Mouse (Mus musculus) forebrain, embryonic 14.5 days (tissue): ENCODE data around the gene Camkmt. TPM values are rescaled to one million over a fixed set of nuclear protein-coding genes. Genes with fewer than 3 reads are reported as not detected.
A peak's percentile ranks its signal among the peaks of the same experiment; 100 is the strongest.

ENCODE experiments used
- ATAC-seq: fragments of 200-750 bp; cut with Nextera tagmentation; 2 replicates; pipeline ENCODE4 v1.8.0; 2017; ENCODE audit warnings: mild to moderate bottlenecking, moderate library complexity
- DNase-seq: peaks from one replicate; pipeline ENCODE4 v3.0.0-alpha.2; 2015; ENCODE audit warnings: low spot score
- H3K27ac ChIP-seq: fragments of 300-500 bp; sonication (generic); 2 replicates; pipeline ENCODE4 v1.5.1; 2014; ENCODE audit warnings: low read depth, mild to moderate bottlenecking, control low read depth, low read length, moderate library complexity
- H3K27me3 ChIP-seq: fragments of 300-500 bp; sonication (generic); replicated peaks from 2 replicates; pipeline ENCODE4 v1.6.1; 2014; ENCODE audit warnings: low read length, control low read depth, mixed read lengths; ENCODE audit not compliant: control insufficient read depth, insufficient read depth
- H3K36me3 ChIP-seq: fragments of 300-500 bp; sonication (generic); 2 replicates; pipeline ENCODE4 v1.6.1; 2014; ENCODE audit warnings: low read length, control low read depth; ENCODE audit not compliant: control insufficient read depth, insufficient read depth
- H3K4me1 ChIP-seq: fragments of 300-500 bp; sonication (generic); 2 replicates; pipeline ENCODE4 v1.6.1; 2014; ENCODE audit warnings: antibody characterized with exemption, low read length, control low read depth; ENCODE audit not compliant: control insufficient read depth, insufficient read depth
- H3K4me2 ChIP-seq: fragments of 300-500 bp; sonication (generic); 2 replicates; pipeline ENCODE4 v1.6.1; 2014; ENCODE audit warnings: mild to moderate bottlenecking, control low read depth, low read length
- H3K4me3 ChIP-seq: fragments of 300-500 bp; sonication (generic); 2 replicates; pipeline ENCODE4 v1.5.1; 2014; ENCODE audit warnings: low read depth, low read length, control low read depth
- H3K9ac ChIP-seq: fragments of 300-500 bp; sonication (generic); 2 replicates; pipeline ENCODE4 v1.6.1; 2014; ENCODE audit warnings: mild to moderate bottlenecking, low read length, control low read depth, moderate library complexity
- H3K9me3 ChIP-seq: fragments of 300-500 bp; sonication (generic); replicated peaks from 2 replicates; pipeline ENCODE4 v1.6.1; 2016; ENCODE audit warnings: low read length, control low read depth, mixed read lengths; ENCODE audit not compliant: control insufficient read depth
- WGBS: fragments of 180-500 bp; shearing (Covaris S2); extraction: QIAGEN DNeasy Blood & Tissue Kit; methylation state at CpG from one replicate; pipeline ENCODE4 v1.1.7; 2014; 5-methylcytosine and 5-hydroxymethylcytosine counted together
- polyA plus RNA-seq: library from polyadenylated mRNA; unstranded; fragments of >200 nt; fragmentation: Nextera tagmentation; extraction: Ambion mirVana; gene quantifications from 2 replicates; pipeline ENCODE4 v1.2.1, GENCODE M21; 2014

The Camkmt gene
- polyA plus RNA-seq, 1 experiment from 2014 or later: 15.9 TPM

DNA sequence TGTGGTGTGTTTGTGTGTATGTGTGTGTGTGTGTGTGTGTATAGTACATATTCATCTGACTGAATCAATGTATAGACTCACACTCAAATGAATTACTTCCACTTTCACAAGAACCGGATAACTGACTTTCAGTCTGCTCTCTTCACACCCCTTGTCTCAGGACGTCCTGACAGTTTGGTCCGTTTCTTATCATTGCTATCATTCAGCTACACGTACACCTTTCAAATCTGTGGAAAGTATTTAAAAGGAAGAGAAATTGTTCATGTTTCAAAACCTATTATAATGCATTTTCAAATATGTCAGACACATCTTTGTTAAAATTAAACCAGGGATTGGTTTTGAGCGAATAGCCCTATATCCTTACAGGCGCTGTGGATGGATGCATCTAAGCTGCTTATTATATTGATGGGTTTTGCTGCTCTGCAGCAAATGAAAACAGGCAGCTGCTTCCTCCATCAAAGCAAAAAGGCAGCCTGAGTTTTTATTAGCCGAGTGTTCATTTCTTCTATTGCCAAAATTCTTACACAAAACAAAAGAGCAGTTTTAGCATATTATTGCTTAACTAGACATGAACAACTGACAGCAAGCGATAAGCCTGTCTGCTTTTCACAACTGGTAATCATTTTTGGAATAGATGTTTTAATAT, 291.3 kb downstream of the Camkmt start:
- H3K4me3 ChIP-seq: no peak overlapping the region
- no peaks in the 10 kb centered on the region for H3K9me3 ChIP-seq
- no peak overlapping the region for H3K4me2 ChIP-seq
- DNase-seq (no peak), ATAC-seq (no peak)
- WGBS: 76% methylated on average over 8 of the region's 8 CpGs
- no peaks in the 10 kb centered on the region for H3K27me3 ChIP-seq
- H3K9ac ChIP-seq: no peak overlapping the region
- H3K27ac ChIP-seq: no peak overlapping the region
- no peaks in the 10 kb centered on the region for H3K36me3 ChIP-seq
- H3K4me1 ChIP-seq: no peaks in the 10 kb centered on the region

DNA sequence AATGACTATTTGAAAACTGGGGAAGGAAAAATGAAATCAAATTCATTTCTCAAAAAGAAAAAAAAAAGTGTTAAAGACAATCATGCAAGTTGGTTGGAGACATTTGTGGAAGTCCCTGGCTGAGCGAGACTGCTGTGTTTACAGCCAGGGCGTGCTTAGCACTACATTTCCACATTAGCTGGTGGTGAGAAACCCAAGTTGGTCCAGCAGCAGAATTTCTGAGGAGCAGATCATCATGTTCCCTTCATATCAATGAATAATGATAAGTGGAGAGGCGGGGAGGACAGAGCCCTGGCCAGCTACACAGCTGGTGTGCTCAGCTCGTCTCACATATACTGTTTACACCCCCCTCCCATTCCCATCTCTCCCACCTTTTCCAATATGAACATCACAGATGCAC, 292.0 kb downstream of the Camkmt start:
- H3K27ac ChIP-seq: no peak overlapping the region
- H3K4me1 ChIP-seq: no peaks in the 10 kb centered on the region
- no peak overlapping the region for H3K9ac ChIP-seq
- no peaks in the 10 kb centered on the region for H3K36me3 ChIP-seq
- no peak overlapping the region for H3K4me3 ChIP-seq
- WGBS: 72% methylated on average over 4 of the region's 4 CpGs
- no peak for DNase-seq
- no peak overlapping the region for H3K4me2 ChIP-seq
- no peaks in the 10 kb centered on the region for H3K9me3 ChIP-seq
- no peaks in the 10 kb centered on the region for H3K27me3 ChIP-seq
- ATAC-seq: no peak

DNA sequence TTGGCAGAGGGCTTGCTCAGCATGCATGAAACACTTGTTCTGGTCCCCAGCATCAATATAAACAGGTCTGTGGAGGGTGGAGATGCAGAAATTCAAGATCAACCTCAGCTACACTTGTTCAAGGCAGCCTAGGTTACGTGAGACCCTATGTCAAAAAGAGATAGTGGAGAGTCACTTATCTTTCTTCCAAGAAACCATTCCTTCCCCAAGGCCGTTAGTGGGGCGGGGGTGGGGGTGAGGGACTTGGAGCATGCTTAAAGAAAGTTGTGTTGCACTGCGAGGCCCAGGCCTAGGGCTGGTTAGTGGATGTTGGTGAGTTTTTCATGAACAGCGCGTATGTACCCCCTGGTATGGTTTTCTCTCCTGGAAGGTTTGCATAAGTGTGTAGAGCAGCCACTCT, 292.6 kb downstream of the Camkmt start:
- 86% methylated on average over 6 of the region's 6 CpGs for WGBS
- no peak for ATAC-seq

DNA sequence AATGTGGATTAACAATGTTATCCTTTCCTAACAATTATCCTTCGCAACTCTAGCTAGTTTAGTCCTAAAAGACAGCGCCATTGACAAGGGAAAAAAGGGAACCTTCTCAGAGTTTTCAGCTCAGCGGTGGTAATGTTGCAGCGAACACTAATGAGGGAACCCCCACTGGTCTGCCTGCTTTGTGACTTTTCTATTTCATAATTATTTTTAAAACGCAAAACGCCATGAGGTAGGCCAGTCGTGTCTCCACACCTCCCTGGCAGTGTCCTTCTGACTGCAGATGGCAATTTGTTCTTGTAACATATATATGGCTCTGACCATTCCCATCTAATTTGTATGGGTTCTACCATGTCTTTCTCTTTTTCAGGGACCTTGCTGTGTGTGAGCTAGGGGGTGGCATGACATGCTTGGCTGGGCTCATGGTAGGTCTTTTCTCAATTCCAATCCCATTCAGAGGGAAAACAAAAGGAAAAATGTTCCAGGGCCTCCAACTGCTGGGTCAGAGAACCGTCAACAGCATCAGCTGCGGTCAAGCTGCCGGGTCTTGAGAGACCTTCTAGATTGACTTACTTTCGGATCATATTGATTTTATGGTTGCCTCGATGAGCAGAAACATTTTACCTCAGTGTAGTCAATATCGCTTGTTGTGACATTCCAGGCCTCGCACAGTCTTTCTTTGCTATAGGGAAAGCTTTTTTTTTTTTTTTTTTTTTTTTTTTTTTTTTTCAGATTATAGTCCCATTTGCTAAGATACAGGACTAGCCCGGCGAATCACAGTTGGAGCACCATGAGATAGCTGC, 302.9 kb downstream of the Camkmt start:
- WGBS: 4% methylated on average over 16 of the region's 16 CpGs
- DNase-seq (peak; percentile 62), ATAC-seq (peak; percentile 33)
- Histone ChIP-seq H3K27ac (peak overlapping the region; percentile 66), H3K9me3 (no peaks in the 10 kb centered on the region), H3K36me3 (no peaks in the 10 kb centered on the region), H3K9ac (no peak overlapping the region), H3K4me3 (no peak overlapping the region), H3K27me3 (no peaks in the 10 kb centered on the region), H3K4me2 (peak overlapping the region; percentile 42), H3K4me1 (peaks cover 30% of the 10 kb centered on the region)

More for the DNA sequence above, 292.6 kb downstream of the Camkmt start:
- H3K27me3 ChIP-seq: no peaks in the 10 kb centered on the region
- no peaks in the 10 kb centered on the region for H3K36me3 ChIP-seq
- DNase-seq: no peak
- no peak overlapping the region for H3K27ac ChIP-seq
- no peak overlapping the region for H3K9ac ChIP-seq
- H3K4me1 ChIP-seq: no peaks in the 10 kb centered on the region
- H3K4me2 ChIP-seq: no peak overlapping the region
- H3K9me3 ChIP-seq: no peaks in the 10 kb centered on the region
- no peak overlapping the region for H3K4me3 ChIP-seq

GRCm38 (mm10) chr17:85393891-85394321, 303.6 kb downstream of the Camkmt start:
- Histone ChIP-seq H3K27ac (peak overlapping the region; percentile 65), H3K4me1 (peaks cover 30% of the 10 kb centered on the region), H3K27me3 (no peaks in the 10 kb centered on the region), H3K9ac (0 out of 2 replicates have a peak overlapping the region, but pooled peaks have one; percentile 33), H3K4me3 (no peak overlapping the region), H3K9me3 (no peaks in the 10 kb centered on the region), H3K36me3 (no peaks in the 10 kb centered on the region), H3K4me2 (peak overlapping the region; percentile 42)
- peak; percentile 73 for ATAC-seq
- DNase-seq: peak; percentile 82
- 8% methylated on average over 7 of the region's 7 CpGs for WGBS

DNA sequence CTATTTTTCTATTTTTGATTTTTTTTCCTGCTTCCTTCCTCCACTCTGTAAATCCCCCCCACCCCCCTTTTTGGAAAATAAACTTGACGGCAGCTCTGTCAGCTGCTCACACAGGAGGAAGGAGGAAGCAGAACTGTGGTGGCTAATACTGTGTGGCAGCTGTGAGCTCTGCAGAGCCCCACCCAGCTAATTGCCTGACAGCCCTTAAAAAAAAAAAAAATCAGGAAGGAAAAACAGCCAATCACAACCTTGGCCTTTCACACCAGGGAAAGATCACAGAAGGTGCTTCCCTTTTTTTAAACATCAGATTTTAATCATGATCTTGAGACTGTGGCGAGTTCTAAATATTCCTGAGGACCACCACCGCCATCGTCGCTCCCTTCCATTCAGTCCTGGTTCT, 305.1 kb downstream of the Camkmt start:
- no peak overlapping the region for H3K27ac ChIP-seq
- no peaks in the 10 kb centered on the region for H3K36me3 ChIP-seq
- DNase-seq (peak; percentile 72), ATAC-seq (peak; percentile 64)
- WGBS: 32% methylated on average over 5 of the region's 5 CpGs
- peaks cover 30% of the 10 kb centered on the region for H3K4me1 ChIP-seq
- H3K9me3 ChIP-seq: no peaks in the 10 kb centered on the region
- no peak overlapping the region for H3K4me3 ChIP-seq
- H3K9ac ChIP-seq: no peak overlapping the region
- H3K4me2 ChIP-seq: peak overlapping the region; percentile 42; the same call in 1 of the 2 replicates
- no peaks in the 10 kb centered on the region; the same call in 1 of the 2 replicates for H3K27me3 ChIP-seq

GRCm38 (mm10) chr17:85400751-85401150, 310.4 kb downstream of the Camkmt start:
- Histone ChIP-seq H3K27ac (no peak overlapping the region), H3K27me3 (peaks cover 3% of the 10 kb centered on the region; the same call in 1 of the 2 replicates), H3K9me3 (no peaks in the 10 kb centered on the region), H3K9ac (no peak overlapping the region), H3K4me1 (peaks cover 10% of the 10 kb centered on the region), H3K36me3 (no peaks in the 10 kb centered on the region), H3K4me3 (no peak overlapping the region), H3K4me2 (no peak overlapping the region)
- WGBS: 47% methylated on average over 4 of the region's 4 CpGs
- no peak for DNase-seq
- no peak for ATAC-seq

- WGBS: 74% methylated on average over 5 of the region's 5 CpGs
- Histone ChIP-seq H3K4me3 (no peak overlapping the region), H3K4me2 (no peak overlapping the region), H3K27ac (no peak overlapping the region), H3K9me3 (no peaks in the 10 kb centered on the region), H3K4me1 (peaks cover 3% of the 10 kb centered on the region), H3K36me3 (no peaks in the 10 kb centered on the region), H3K27me3 (0 out of 2 replicates have a peak, but pooled peaks cover 3% of the 10 kb centered on the region), H3K9ac (no peak overlapping the region)
- DNase-seq (no peak), ATAC-seq (no peak)
Measured at GRCm38 (mm10) chr17:85405161-85405560, 314.8 kb downstream of the Camkmt start.

DNA sequence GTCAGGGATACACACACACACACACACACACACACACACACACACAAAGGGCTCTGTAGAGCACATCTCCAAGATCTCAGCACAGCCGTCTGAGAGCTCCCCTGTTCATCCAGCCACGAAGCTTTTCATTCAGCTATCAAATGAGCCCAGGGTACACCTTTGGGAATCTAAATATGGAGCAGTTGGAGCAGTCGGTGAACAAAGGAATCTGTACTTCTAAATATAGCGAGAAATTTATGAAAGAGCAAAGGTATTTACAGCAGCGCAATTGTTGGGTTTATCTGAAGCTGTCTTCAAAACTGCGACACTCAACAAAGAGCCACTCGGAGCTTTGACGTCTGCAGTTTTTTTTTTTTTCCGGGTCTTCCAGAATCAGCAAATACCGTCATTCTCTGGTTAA, 315.8 kb downstream of the Camkmt start:
- no peak overlapping the region for H3K27ac ChIP-seq
- H3K27me3 ChIP-seq: 0 out of 2 replicates have a peak, but pooled peaks cover 3% of the 10 kb centered on the region
- ATAC-seq: no peak
- H3K4me2 ChIP-seq: no peak overlapping the region
- H3K36me3 ChIP-seq: no peaks in the 10 kb centered on the region
- peaks cover 2% of the 10 kb centered on the region for H3K4me1 ChIP-seq
- no peak overlapping the region for H3K4me3 ChIP-seq
- H3K9ac ChIP-seq: no peak overlapping the region
- no peak for DNase-seq
- H3K9me3 ChIP-seq: no peaks in the 10 kb centered on the region
- WGBS: 83% methylated on average over 10 of the region's 10 CpGs
